Mouse (Mus musculus) megakaryocyte, adult 5-6 weeks (primary cell): ENCODE measurements around the gene Tamm41. TPM values are rescaled to one million over a fixed set of nuclear protein-coding genes. Genes with fewer than 3 reads are reported as not detected.

Experiments
- ATAC-seq: 2 replicates; pipeline ENCODE4 v1.8.0; 2016; ENCODE audit warnings: mild to moderate bottlenecking, inconsistent platforms; ENCODE audit not compliant: poor library complexity, severe bottlenecking
- total RNA-seq, 2 experiments: library from RNA; stranded (forward) in 1 of 2; stranded (reverse) in 1 of 2; fragments of 153-499, 151-499 nt in 1 of 2; fragments of 221-1000, 200-1000 nt in 1 of 2; gene quantifications; 2 replicates each; pipeline versions ENCODE4 v1.2.3 to v1.2.4; 2015 to 2017

Tamm41 gene
- total RNA-seq, 2 experiments from 2014 or later, result 24.9 to 29.5 TPM

DNA sequence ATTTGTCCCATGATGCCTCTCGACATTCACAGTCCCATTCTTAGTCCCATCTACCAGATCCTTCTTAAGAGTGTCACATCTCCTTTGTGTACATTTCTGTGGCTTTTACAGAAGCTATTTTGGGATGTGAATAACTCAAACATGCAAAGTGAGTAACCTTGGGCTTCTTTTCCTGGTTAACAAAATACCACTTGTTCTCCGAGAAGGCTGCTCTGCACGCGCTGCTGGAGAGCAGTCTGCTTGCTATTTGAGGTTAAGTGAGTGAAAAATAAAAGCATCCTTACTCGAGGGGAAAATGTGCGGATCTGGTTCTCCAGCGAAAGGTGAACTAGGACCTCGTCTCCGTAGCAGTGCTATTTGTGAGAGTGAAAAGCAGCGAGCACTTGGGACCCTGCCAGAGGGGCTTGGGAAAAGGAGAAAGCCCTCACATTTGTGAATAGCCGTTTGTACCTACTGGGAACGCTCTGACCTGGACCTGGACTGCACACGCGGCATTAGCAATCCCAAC is 10.1 kb downstream of the Tamm41 start:
- ATAC-seq, result no peak

GRCm38 (mm10) chr6:115022876-115023275 is 14.8 kb downstream of the Tamm41 start:
- ATAC-seq, result no peak

- peak; percentile 99 for ATAC-seq
Measured at GRCm38 (mm10) chr6:115015461-115015860, 22.2 kb downstream of the Tamm41 start.

- ATAC-seq, result no peak
Measured at GRCm38 (mm10) chr6:115013574-115013973, 24.1 kb downstream of the Tamm41 start.

DNA sequence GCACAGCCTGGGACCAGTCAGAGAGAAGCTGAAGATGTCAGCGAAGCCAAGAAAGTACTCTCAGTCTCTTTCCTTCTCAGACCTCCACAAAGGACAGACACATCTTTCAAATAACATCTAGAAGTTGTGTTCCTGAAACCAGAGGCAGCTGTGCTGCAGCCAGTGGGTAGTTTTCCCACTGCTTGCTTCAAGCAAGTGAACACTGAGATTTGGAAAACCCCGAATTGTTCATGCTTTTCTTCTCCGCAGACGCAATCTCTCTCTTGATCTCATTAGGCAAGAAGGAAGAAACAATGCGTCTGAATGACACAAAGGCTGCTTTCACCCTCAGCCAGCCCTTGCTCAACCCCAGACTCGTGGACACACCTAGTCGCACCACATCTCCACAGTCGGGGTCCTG is 25.9 kb downstream of the Tamm41 start:
- ATAC-seq, result no peak

DNA sequence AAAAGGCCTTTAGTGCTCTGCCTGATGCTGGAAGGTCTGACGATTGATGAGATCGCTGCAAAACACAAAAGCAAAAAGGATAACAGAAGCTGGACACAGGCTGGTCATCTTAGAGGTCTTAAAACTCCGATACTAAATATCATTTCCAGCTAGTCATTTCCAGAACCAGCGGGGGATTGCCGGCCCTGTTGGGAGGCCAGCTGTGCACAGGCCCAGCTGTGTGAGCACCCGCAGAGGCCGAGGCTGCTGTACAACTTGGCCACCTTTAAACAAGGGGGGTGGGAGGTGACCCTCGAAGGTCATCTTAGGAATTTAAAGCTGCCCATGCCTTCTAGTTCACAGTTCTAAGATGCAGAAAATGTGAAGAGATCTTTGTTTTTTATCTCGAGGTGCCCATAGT is 26.9 kb downstream of the Tamm41 start:
- no peak for ATAC-seq

DNA sequence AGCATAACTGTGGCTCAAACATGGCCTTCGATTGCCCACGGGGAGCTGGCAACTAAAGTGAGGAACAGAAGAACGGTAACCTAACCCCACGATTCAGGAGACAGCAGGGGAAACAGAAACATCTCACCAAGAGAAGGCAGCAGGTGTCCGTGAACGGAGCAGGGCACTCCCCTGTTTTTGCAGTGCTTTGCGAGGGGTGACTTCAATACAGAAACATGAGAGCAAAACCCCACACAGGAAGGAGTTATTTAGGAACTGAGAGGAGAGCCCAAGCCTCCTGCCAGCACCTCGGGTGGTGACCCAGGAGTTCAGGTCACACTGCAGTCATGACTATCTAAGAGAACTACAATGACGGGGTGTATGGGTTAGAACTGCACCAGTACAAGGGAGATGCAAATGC is 27.4 kb downstream of the Tamm41 start:
- ATAC-seq, result no peak

DNA sequence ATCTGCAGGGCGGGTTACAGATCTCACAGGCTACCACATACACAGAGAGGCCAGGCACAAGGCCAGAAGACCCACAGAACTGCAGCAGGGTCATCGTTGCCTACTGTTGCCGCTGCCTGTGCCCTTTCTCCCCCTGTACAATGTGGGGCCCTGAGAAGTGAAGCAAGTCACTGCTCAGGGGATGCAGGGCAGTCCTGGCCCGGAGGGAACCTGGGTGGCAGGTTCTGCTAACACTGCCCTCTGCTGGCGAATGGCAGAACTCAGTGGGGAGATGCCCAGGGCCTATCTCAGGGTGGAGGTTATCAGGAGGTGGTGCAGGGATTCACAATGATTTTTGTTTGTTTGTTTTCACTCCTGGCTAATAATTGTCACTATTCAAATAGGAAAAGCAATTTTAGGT is 29.9 kb downstream of the Tamm41 start:
- ATAC-seq, result peak; percentile 85

GRCm38 (mm10) chr6:115006948-115007347 is 30.7 kb downstream of the Tamm41 start:
- ATAC-seq, result peak; percentile 66

DNA sequence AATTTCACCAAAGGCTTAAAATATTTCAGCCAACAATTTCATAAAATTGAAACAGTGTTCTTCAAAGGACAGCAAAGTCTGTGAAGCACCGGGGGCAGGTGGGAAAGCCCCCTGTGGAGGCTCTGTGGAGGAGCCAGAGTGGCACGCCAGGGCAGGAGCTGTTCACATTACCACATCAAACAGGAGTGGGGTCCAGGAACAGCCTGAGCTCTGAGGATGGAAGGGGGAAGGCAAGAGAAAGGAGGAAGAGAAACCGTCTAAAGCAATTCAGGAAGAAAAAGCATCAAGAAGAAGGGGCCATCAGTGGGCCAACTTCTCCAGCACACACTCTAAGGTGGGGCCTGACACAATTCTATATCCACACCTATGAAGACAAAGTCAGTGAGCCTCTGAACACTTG is 31.6 kb downstream of the Tamm41 start:
- ATAC-seq, result peak; percentile 41

- ATAC-seq, result no peak
Measured at GRCm38 (mm10) chr6:115005351-115005890, 32.3 kb downstream of the Tamm41 start.

DNA sequence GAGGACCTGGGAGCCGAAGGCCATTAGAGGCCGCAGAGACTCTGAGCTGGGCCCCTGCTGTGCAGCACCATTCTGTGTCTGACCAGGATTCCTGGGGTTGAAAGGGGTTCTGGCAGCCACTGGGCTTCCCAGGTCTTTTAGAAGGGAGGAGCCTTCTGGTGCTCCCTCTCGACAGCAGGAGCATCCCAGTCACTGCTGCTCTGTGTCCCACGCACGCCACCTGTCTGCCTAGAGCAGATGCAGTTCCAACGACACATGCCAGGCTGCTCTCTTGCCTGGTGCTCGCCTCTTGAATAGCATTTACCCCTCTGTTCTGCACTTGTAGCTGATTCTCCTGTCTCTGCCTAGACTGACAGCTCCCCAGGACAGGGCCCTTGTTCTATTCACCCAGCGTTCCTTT is 33.0 kb downstream of the Tamm41 start:
- no peak for ATAC-seq

DNA sequence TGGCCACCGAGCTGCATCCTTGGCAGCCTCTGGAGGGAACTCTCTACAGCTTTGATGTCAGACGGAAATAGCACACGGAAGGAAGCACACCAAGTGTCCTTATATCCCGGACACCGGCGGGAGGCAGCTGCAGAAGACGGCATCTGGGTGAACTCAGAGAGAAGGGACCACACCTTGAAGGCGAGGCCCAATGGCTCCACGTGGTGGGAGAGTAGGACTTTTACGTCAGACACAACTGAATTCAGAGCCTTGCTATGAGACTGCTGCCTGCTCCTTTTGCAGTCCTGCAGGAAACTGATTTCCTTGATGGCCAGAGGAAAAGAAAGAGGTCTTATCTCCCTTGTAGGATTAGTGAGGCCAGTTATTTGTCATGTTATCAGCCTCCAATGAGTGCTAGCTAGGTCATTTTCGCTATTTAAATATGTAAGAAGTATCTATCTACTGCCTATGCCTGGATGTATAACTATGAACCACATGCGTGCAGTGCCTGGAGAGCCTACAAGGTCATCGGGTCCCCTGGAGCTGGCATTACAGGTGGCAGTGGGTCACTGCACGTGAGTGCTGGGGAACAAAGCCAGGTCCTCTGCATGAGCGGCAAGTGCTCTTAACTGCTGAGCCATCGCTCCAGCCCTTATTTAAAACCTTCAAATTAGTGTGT is 39.2 kb downstream of the Tamm41 start:
- ATAC-seq, result no peak

DNA sequence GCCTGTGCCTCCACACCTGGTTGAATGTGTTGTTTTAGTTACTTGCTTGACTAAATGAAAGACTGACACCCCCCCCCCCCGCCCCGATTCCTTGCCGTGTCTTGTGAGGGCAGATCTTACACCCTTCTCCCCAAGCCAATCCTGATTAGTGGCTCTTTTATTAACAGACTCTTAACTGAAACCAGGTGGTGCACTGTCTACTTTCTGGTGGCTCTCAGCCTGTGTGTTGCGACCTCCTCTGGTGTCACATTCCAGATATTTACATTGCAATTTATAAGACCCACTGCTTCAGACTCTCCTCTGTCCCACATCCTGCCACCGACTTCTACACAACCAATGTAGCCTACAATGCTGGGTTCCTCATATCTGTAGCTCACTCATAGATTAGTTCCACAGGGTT is 40.2 kb downstream of the Tamm41 start:
- no peak for ATAC-seq

DNA sequence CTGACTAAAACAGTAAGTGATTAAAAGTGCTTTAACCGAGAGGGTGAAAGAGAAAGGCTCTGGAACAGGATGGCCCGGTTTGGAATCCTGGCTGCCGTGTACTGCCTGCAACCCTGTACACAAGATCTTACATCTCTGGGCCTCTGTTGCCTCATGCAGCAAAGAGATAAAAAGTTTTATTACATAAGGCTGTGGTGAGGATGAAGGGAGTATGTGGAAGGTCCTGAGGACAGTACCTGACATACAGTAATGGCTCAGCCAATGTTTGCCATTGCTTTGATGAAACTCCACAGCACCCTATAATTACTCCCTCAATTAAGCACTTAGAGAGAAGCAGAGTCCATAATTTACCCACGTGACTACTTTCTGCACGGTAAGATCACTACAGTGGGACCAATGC is 40.8 kb downstream of the Tamm41 start:
- no peak for ATAC-seq

DNA sequence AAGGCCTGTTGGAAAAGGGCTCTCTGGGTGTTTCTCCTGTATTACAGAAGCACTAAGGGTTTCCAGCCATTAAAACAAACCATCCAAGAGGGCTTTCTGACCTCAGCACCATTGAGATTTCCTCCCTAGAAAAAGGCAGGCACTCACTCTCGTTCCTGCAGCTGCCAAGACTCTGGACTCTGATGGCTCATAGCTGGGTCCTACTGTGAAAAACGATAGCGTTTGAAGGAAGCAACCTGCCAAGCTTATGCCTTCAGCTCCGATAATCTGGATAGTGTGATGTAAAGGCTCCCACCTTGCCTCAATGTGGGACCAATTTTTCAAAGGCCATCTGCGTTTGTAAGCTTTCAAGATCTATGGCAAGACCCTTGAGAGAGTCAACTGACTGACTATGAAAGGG is 43.6 kb downstream of the Tamm41 start:
- ATAC-seq, result no peak

- ATAC-seq, result no peak
Measured at GRCm38 (mm10) chr6:114993659-114994058, 44.0 kb downstream of the Tamm41 start.

DNA sequence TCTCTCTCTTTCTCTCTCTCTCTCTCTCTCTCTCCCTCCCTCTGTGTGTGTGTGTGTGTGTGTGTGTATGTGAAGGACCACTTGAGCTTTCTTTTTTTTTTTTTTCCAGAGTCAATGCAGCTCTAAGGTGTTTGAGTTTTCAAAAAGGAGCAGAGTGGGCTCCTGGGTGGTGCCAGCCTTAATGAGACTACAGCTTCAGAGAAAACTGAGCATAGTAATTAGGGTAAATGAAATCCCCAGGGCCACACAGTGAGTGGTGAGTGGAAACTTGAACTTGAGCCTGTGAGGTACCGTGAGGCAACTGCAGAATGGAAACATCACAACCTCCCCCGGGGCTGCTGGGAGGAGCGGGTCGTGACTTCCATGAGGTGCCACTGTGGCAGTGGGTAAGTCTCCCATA is 45.8 kb downstream of the Tamm41 start:
- ATAC-seq, result no peak

DNA sequence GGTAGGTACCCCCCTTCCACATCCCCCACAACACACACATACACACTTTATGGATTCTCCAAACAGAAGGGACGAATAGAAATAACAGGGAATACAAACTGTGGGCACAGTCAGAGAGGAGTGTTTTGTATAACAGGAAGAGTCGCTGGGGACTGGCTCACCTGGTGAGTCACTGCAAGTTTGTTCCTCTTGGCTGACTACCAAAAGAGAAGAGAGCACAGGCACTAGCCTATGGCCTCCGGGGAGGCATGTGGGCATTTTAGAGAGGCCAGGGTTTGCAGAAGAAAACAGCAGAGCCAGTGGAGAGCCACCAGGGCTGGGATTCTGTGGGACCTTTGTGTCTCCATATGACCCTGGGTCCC is 49.1 kb downstream of the Tamm41 start:
- peak; percentile 89 for ATAC-seq

GRCm38 (mm10) chr6:114987966-114988618 is 49.6 kb downstream of the Tamm41 start:
- no peak for ATAC-seq

GRCm38 (mm10) chr6:114982671-114983070 is 55.0 kb downstream of the Tamm41 start:
- no peak for ATAC-seq

DNA sequence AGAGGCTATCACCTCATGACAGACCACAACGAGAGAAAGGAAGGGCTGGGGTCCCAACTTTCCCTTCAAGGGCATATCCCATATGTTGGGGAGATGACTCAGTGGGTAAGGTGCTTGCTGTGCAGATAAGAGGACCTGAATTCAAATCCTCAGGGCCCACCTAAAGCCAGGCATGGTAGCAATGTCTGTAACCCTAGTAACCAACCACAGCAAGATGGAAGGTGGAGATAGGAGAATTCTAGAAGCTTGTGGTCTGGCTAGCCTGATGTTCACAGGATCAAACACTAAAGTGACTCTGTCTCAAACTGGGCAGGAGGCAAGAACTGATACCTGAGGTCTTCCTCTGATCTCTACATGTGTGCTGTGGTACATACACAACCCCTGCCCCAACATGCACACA is 58.0 kb downstream of the Tamm41 start:
- no peak for ATAC-seq
